Comparison of ENCODE assay signal across 8 mouse cellular contexts in genomic region chr5:124552558-124553307, GRCm38 (mm10). TPM values are rescaled to one million over a fixed set of nuclear protein-coding genes. Genes with fewer than 3 reads are reported as not detected.
DNase-seq lines count a peak whose midpoint lies in the region; ATAC-seq and TF ChIP-seq lines count a peak whose summit lies in the region.

Gene Ddx55, plus strand, starts transcription at chr5:124552864.

- H3K79me3 ChIP-seq in C2C12 (ENCODE audit: low read depth), result peaks cover 2% of the 10 kb centered on the region

- peak within 1 kb of the TSS; percentile 98 for H3ac ChIP-seq in C2C12 (ENCODE audit: control insufficient read depth, insufficient read length, low read depth)

- peak within 1 kb of the TSS; percentile 82 for H3K4me3 ChIP-seq in C2C12 (ENCODE audit: insufficient read depth, poor library complexity, severe bottlenecking)
- peak within 1 kb of the TSS; percentile 96 for H3K4me3 ChIP-seq in heart, embryonic 11.5 days (ENCODE audit: low read depth, low read length)
- H3K4me3 ChIP-seq in kidney, embryonic 16.5 days (ENCODE audit: low read length), result peak within 1 kb of the TSS; percentile 97
- H3K4me3 ChIP-seq in liver, embryonic 12.5 days, result peak within 1 kb of the TSS; percentile 91
- peak within 1 kb of the TSS; percentile 93 for H3K4me3 ChIP-seq in stomach, embryonic 15.5 days (replicated peaks)

- peak; percentile 97 for DNase-seq in brain, adult 2 months (ENCODE audit: low read depth, low spot score)
- peak; percentile 89 to 93 for DNase-seq in natural killer cell, adult 2 months (ENCODE audit: low spot score in 2 of 2)

- no peaks in the 10 kb centered on the region for H3K27me3 ChIP-seq in C2C12 (ENCODE audit: control insufficient read depth, insufficient read depth, insufficient read length)
- H3K27me3 ChIP-seq in heart, embryonic 11.5 days (ENCODE audit: control insufficient read depth, insufficient read depth, low read length), result no peaks in the 10 kb centered on the region
- H3K27me3 ChIP-seq in kidney, embryonic 16.5 days (ENCODE audit: insufficient read depth, low read length), result no peaks in the 10 kb centered on the region
- H3K27me3 ChIP-seq in liver, embryonic 12.5 days (replicated peaks), result no peaks in the 10 kb centered on the region
- H3K27me3 ChIP-seq in stomach, embryonic 15.5 days (replicated peaks), result no peaks in the 10 kb centered on the region

- peak; percentile 94 for ATAC-seq in erythroblast, adult 5-6 weeks (replicated peaks; ENCODE audit: low FRiP score, poor library complexity, severe bottlenecking)
- peak; percentile 75 for ATAC-seq in heart, embryonic 11.5 days (replicated peaks; ENCODE audit: insufficient number of reproducible peaks, low FRiP score, low TSS enrichment)
- ATAC-seq in kidney, embryonic 16.5 days (ENCODE audit: low FRiP score, low TSS enrichment), result peak; percentile 87
- peak; percentile 86 for ATAC-seq in liver, embryonic 12.5 days
- ATAC-seq in stomach, embryonic 15.5 days (ENCODE audit: insufficient read depth, low FRiP score, low read depth), result peak; percentile 84

- peak; percentile 19 for TF ChIP-seq CTCF in C2C12 (IDR thresholded peaks at IDR 0.05; ENCODE audit: control insufficient read depth, insufficient read depth, insufficient read length)

- 0 out of 2 replicates have a peak, but pooled peaks cover 6% of the 10 kb centered on the region for H3K4me1 ChIP-seq in heart, embryonic 11.5 days (ENCODE audit: control insufficient read depth, insufficient read depth, low read length)
- peaks cover 3% of the 10 kb centered on the region; the same call in 1 of the 2 replicates for H3K4me1 ChIP-seq in kidney, embryonic 16.5 days (ENCODE audit: insufficient read depth, low read length)
- H3K4me1 ChIP-seq in liver, embryonic 12.5 days, result peaks cover 21% of the 10 kb centered on the region
- peaks cover 12% of the 10 kb centered on the region for H3K4me1 ChIP-seq in stomach, embryonic 15.5 days

- peak within 1 kb of the TSS; percentile 82 for H3K9ac ChIP-seq in heart, embryonic 11.5 days (ENCODE audit: low read depth, low read length)
- H3K9ac ChIP-seq in kidney, embryonic 16.5 days (replicated peaks; ENCODE audit: low read length), result peak within 1 kb of the TSS; percentile 82
- H3K9ac ChIP-seq in liver, embryonic 12.5 days, result peak within 1 kb of the TSS; percentile 80
- peak within 1 kb of the TSS; percentile 61 for H3K9ac ChIP-seq in stomach, embryonic 15.5 days

- under 1% methylated on average over 66 of the region's 66 CpGs for WGBS in heart, embryonic 11.5 days (ENCODE audit: insufficient replicate concordance)
- under 1% methylated on average over 66 of the region's 66 CpGs for WGBS in kidney, embryonic 16.5 days
- WGBS in liver, embryonic 12.5 days (ENCODE audit: insufficient replicate concordance), result 2% methylated on average over 66 of the region's 66 CpGs
- under 1% methylated on average over 66 of the region's 66 CpGs for WGBS in stomach, embryonic 15.5 days

- no peaks in the 10 kb centered on the region for H3K9me3 ChIP-seq in heart, embryonic 11.5 days (replicated peaks; ENCODE audit: control insufficient read depth, low read length)
- H3K9me3 ChIP-seq in kidney, embryonic 16.5 days (ENCODE audit: low read length), result no peaks in the 10 kb centered on the region
- no peaks in the 10 kb centered on the region for H3K9me3 ChIP-seq in liver, embryonic 12.5 days (replicated peaks)
- H3K9me3 ChIP-seq in stomach, embryonic 15.5 days, result no peaks in the 10 kb centered on the region

- H3K36me3 ChIP-seq in C2C12 (ENCODE audit: control insufficient read depth, insufficient read depth), result peaks cover 32% of the 10 kb centered on the region
- peaks cover 19% of the 10 kb centered on the region for H3K36me3 ChIP-seq in heart, embryonic 11.5 days (ENCODE audit: control insufficient read depth, insufficient read depth, low read length)
- H3K36me3 ChIP-seq in kidney, embryonic 16.5 days (ENCODE audit: insufficient read depth, low read length), result peaks cover 33% of the 10 kb centered on the region
- H3K36me3 ChIP-seq in liver, embryonic 12.5 days, result peaks cover 54% of the 10 kb centered on the region
- H3K36me3 ChIP-seq in stomach, embryonic 15.5 days, result peaks cover 25% of the 10 kb centered on the region

- H3K27ac ChIP-seq in heart, embryonic 11.5 days (ENCODE audit: low read depth, low read length), result peak within 1 kb of the TSS; percentile 76
- H3K27ac ChIP-seq in kidney, embryonic 16.5 days (ENCODE audit: low read length), result peak within 1 kb of the TSS; percentile 83
- peak within 1 kb of the TSS; percentile 87 for H3K27ac ChIP-seq in liver, embryonic 12.5 days
- peak within 1 kb of the TSS; percentile 86 for H3K27ac ChIP-seq in stomach, embryonic 15.5 days

- peak within 1 kb of the TSS; percentile 83 for H3K4me2 ChIP-seq in heart, embryonic 11.5 days
- peak within 1 kb of the TSS; percentile 60 for H3K4me2 ChIP-seq in kidney, embryonic 16.5 days (replicated peaks; ENCODE audit: low read depth, low read length)
- H3K4me2 ChIP-seq in liver, embryonic 12.5 days, result peak within 1 kb of the TSS; percentile 85
- peak within 1 kb of the TSS; percentile 79 for H3K4me2 ChIP-seq in stomach, embryonic 15.5 days

- H3K79me2 ChIP-seq in C2C12 (ENCODE audit: control insufficient read depth, insufficient read depth), result peaks cover 27% of the 10 kb centered on the region

TF ChIP-seq in C2C12, 6 proteins besides CTCF, POLR2A, EP300 and RAD21:
- TF ChIP-seq CEBPB (IDR thresholded peaks at IDR 0.05; ENCODE audit: low read depth) (no peak), USF1 (IDR thresholded peaks at IDR 0.05; ENCODE audit: low read depth) (peak; percentile 80), MAX (IDR thresholded peaks at IDR 0.05) (peak; percentile 65)

RNA-seq across cellular contexts. Expression of gene Ddx55, which starts in this region (rescaled TPM):
- 6.9 TPM for polyA plus RNA-seq in C2C12 (2012; fragmentation: generic; extraction: Trizol)
- total RNA-seq in erythroblast, adult 5-6 weeks (2015; ENCODE audit: low replicate concordance), result 0.38 and 2.9 TPM in 2 replicates
- 0.85 and 5.0 TPM in 2 replicates for total RNA-seq in erythroblast, adult 5-6 weeks (2017; ENCODE audit: low replicate concordance)
- 7.5 and 8.4 TPM in 2 replicates for polyA plus RNA-seq in heart, embryonic 11.5 days (2014; fragmentation: Nextera tagmentation; extraction: Ambion mirVana)
- 13.9 and 17.2 TPM in 2 replicates for polyA plus RNA-seq in kidney, embryonic 16.5 days (2015; fragmentation: Nextera tagmentation; extraction: Ambion mirVana)
- 11.9 and 12.4 TPM in 2 replicates for polyA plus RNA-seq in liver, embryonic 12.5 days (2016; fragmentation: Nextera tagmentation; extraction: Ambion mirVana)
- polyA plus RNA-seq in stomach, embryonic 15.5 days (2015; fragmentation: Nextera tagmentation; extraction: Ambion mirVana), result 14.1 and 17.1 TPM in 2 replicates

Comparison
In these comparisons a context has a peak if more than half of its experiments do, and no peak if none do; other contexts are left out.
1. Peak in every context shown above with its lines: DNase-seq, ATAC-seq, H3K4me3 ChIP-seq and H3K27ac ChIP-seq.